Mouse (Mus musculus) E14TG2a.4 (cell line): ENCODE results near the gene Ints6.

Experiments
- CTCF ChIP-seq: conservative IDR thresholded peaks from 2 replicates; pipeline ENCODE4 v1.5.1; 2014; ENCODE audit warnings: low read length
- NANOG ChIP-seq: IDR thresholded peaks from 2 replicates; pipeline ENCODE4 v1.6.1; 2014; ENCODE audit warnings: borderline replicate concordance, low read length, mixed read lengths

GRCm38 (mm10) chr14:62673646-62674045 is 87.3 kb downstream of the Ints6 start:
- no peak for TF ChIP-seq CTCF
- TF ChIP-seq NANOG = no peak
